Mouse (Mus musculus) cortical plate, adult 2 months (tissue): Measurements from ENCODE around the gene Cited1.

Source experiments
- CTCF ChIP-seq: fragments of 200-500 bp; IDR thresholded peaks from 2 replicates; pipeline ENCODE4 v1.5.1; 2011; ENCODE audit warnings: mild to moderate bottlenecking, control low read depth, low read length; ENCODE audit not compliant: insufficient read depth; ENCODE audit errors: extremely low read depth
- POLR2A ChIP-seq: fragments of 200-500 bp; IDR thresholded peaks from 2 replicates; pipeline ENCODE4 v1.6.1; 2011; ENCODE audit warnings: mild to moderate bottlenecking, low read length, control low read depth; ENCODE audit not compliant: insufficient read depth; ENCODE audit errors: extremely low read depth

GRCm38 (mm10) chrX:102219126-102219525 is 32.9 kb downstream of the Cited1 start:
- TF ChIP-seq CTCF (peak; percentile 26; the same call in 1 of the 2 replicates), POLR2A (no peak)
